Mouse (Mus musculus) limb, embryonic 14.5 days (tissue): ENCODE data around the gene Rxfp1. TPM values are rescaled to one million over a fixed set of nuclear protein-coding genes. Genes with fewer than 3 reads are reported as not detected.
A peak's percentile ranks its signal among the peaks of the same experiment; 100 is the strongest.

Experiments used
- ATAC-seq: fragments of 200-750 bp; cut with Nextera tagmentation; 2 replicates; pipeline ENCODE4 v1.8.0; 2017; ENCODE audit warnings: low read depth, moderate number of reproducible peaks, moderate TSS enrichment; ENCODE audit not compliant: low FRiP score
- DNase-seq: peaks from one replicate; pipeline ENCODE4 v3.0.0-alpha.2; 2015; ENCODE audit warnings: low spot score
- H3K27ac ChIP-seq: fragments of 300-500 bp; sonication (generic); replicated peaks from 2 replicates; pipeline ENCODE4 v1.5.1; 2014; ENCODE audit warnings: low read depth, mild to moderate bottlenecking, low read length, moderate library complexity, mixed read lengths
- H3K27me3 ChIP-seq: fragments of 300-500 bp; sonication (generic); 2 replicates; pipeline ENCODE4 v1.6.1; 2014; ENCODE audit warnings: low read length, mixed read lengths; ENCODE audit not compliant: control insufficient read depth, insufficient read depth
- H3K36me3 ChIP-seq: fragments of 300-500 bp; sonication (generic); 2 replicates; pipeline ENCODE4 v1.6.1; 2014; ENCODE audit warnings: mild to moderate bottlenecking, low read length, moderate library complexity, mixed read lengths; ENCODE audit not compliant: control insufficient read depth, insufficient read depth
- H3K4me1 ChIP-seq: fragments of 300-500 bp; sonication (generic); 2 replicates; pipeline ENCODE4 v1.6.1; 2014; ENCODE audit warnings: antibody characterized with exemption, low read length, mixed read lengths; ENCODE audit not compliant: control insufficient read depth, insufficient read depth
- H3K4me2 ChIP-seq: fragments of 300-500 bp; sonication (generic); replicated peaks from 2 replicates; pipeline ENCODE4 v1.6.1; 2014; ENCODE audit warnings: low read depth, mild to moderate bottlenecking, low read length, moderate library complexity; ENCODE audit not compliant: severe bottlenecking
- H3K4me3 ChIP-seq: fragments of 300-500 bp; sonication (generic); replicated peaks from 2 replicates; pipeline ENCODE4 v1.5.1; 2014; ENCODE audit warnings: low read length
- H3K9ac ChIP-seq: fragments of 300-500 bp; sonication (generic); 2 replicates; pipeline ENCODE4 v1.6.1; 2014; ENCODE audit warnings: mild to moderate bottlenecking, low read depth, low read length, moderate library complexity; ENCODE audit not compliant: severe bottlenecking
- H3K9me3 ChIP-seq: fragments of 300-500 bp; sonication (generic); 2 replicates; pipeline ENCODE4 v1.6.1; 2016; ENCODE audit warnings: low read length; ENCODE audit not compliant: control insufficient read depth
- POLR2A ChIP-seq: fragments of 200-500 bp; IDR thresholded peaks from 2 replicates; pipeline ENCODE4 v1.8.0; 2012; ENCODE audit warnings: inconsistent platforms, mild to moderate bottlenecking, moderate library complexity, borderline replicate concordance; ENCODE audit not compliant: insufficient read depth, insufficient read length; ENCODE audit errors: extremely low read depth
- WGBS: fragments of 180-500 bp; shearing (Covaris S2); extraction: QIAGEN DNeasy Blood & Tissue Kit; methylation state at CpG from one replicate; pipeline ENCODE4 v1.1.7; 2014; 5-methylcytosine and 5-hydroxymethylcytosine counted together
- polyA plus RNA-seq, 2 experiments: library from polyadenylated mRNA; depleted of rRNA in 1 of 2; stranded (reverse) in 1 of 2; unstranded in 1 of 2; fragments of >200 nt; fragmentation: Nextera tagmentation in 1 of 2; extraction: Ambion mirVana in 1 of 2; gene quantifications; 2 replicates each; pipeline versions ENCODE4 v1.2.1 to v1.2.3; 2012 to 2014

The Rxfp1 gene
- polyA plus RNA-seq, 2 experiments, result 0.08 to 1.0 TPM

DNA sequence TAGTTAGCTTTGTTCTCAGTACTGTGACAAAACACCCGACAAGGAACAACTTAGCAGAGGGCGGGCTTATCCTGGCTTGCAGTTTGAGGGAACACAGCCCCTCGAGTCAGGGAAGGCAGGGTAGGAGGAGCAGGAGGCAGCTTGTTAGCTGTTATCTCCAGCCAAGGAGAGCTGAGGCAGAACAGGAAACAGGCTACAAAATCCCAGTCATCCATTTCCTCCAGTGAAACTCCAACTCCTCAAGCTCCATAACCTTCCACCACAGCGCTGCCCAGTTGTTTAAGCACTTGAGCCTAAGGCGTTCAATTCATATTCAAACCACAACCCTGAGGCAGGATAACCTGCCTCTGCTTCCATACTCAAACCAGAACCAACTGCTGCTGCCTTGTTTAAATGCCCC, 63.0 kb downstream of the Rxfp1 start:
- no peaks in the 10 kb centered on the region for H3K4me1 ChIP-seq
- no peak overlapping the region for H3K27ac ChIP-seq
- no peak overlapping the region for H3K4me2 ChIP-seq
- ATAC-seq (no peak), DNase-seq (no peak)
- no peaks in the 10 kb centered on the region for H3K36me3 ChIP-seq
- H3K27me3 ChIP-seq, result no peaks in the 10 kb centered on the region
- 84% methylated on average over 5 of the region's 5 CpGs for WGBS
- no peak for TF ChIP-seq POLR2A
- H3K9ac ChIP-seq, result no peak overlapping the region
- H3K9me3 ChIP-seq, result no peaks in the 10 kb centered on the region
- no peak overlapping the region for H3K4me3 ChIP-seq

GRCm38 (mm10) chr3:79673082-79673481, 64.6 kb downstream of the Rxfp1 start:
- TF ChIP-seq POLR2A, result no peak
- 7% methylated on average over 4 of the region's 4 CpGs for whole genome bisulfite sequencing
- no peaks in the 10 kb centered on the region for H3K27me3 ChIP-seq
- no peak overlapping the region for H3K27ac ChIP-seq
- no peak overlapping the region for H3K4me2 ChIP-seq
- no peaks in the 10 kb centered on the region for H3K9me3 ChIP-seq
- ATAC-seq, result no peak; the same call in 1 of the 2 replicates
- no peak overlapping the region for H3K9ac ChIP-seq
- no peak overlapping the region for H3K4me3 ChIP-seq
- no peaks in the 10 kb centered on the region for H3K4me1 ChIP-seq
- DNase-seq, result peak; percentile 68
- no peaks in the 10 kb centered on the region for H3K36me3 ChIP-seq

GRCm38 (mm10) chr3:79672188-79672587, 65.5 kb downstream of the Rxfp1 start:
- no peaks in the 10 kb centered on the region for H3K4me1 ChIP-seq
- ATAC-seq (0 out of 2 replicates have a peak, but pooled peaks have one; percentile 30), DNase-seq (peak; percentile 3)
- no peak overlapping the region for H3K27ac ChIP-seq
- no peak overlapping the region for H3K4me2 ChIP-seq
- H3K27me3 ChIP-seq, result no peaks in the 10 kb centered on the region
- H3K4me3 ChIP-seq, result no peak overlapping the region
- WGBS, result 56% methylated on average over 16 of the region's 16 CpGs
- H3K9ac ChIP-seq, result no peak overlapping the region
- TF ChIP-seq POLR2A, result no peak
- no peaks in the 10 kb centered on the region for H3K36me3 ChIP-seq
- H3K9me3 ChIP-seq, result no peaks in the 10 kb centered on the region

- WGBS, result 77% methylated on average over 7 of the region's 7 CpGs
- Histone ChIP-seq H3K27ac (no peak overlapping the region), H3K4me2 (no peak overlapping the region), H3K4me1 (no peaks in the 10 kb centered on the region), H3K27me3 (no peaks in the 10 kb centered on the region), H3K4me3 (no peak overlapping the region), H3K36me3 (no peaks in the 10 kb centered on the region), H3K9me3 (no peaks in the 10 kb centered on the region), H3K9ac (no peak overlapping the region)
- ATAC-seq, result no peak
- TF ChIP-seq POLR2A, result no peak
- no peak for DNase-seq
Observed at GRCm38 (mm10) chr3:79670556-79670955, 67.1 kb downstream of the Rxfp1 start.

- H3K9me3 ChIP-seq, result no peaks in the 10 kb centered on the region
- no peak overlapping the region for H3K9ac ChIP-seq
- peak; percentile 44; the same call in 1 of the 2 replicates for ATAC-seq
- H3K36me3 ChIP-seq, result no peaks in the 10 kb centered on the region
- DNase-seq, result peak; percentile 67
- 41% methylated on average over 9 of the region's 9 CpGs for WGBS
- no peaks in the 10 kb centered on the region for H3K27me3 ChIP-seq
- no peak overlapping the region for H3K4me3 ChIP-seq
- H3K4me2 ChIP-seq, result no peak overlapping the region
- no peak overlapping the region for H3K27ac ChIP-seq
- H3K4me1 ChIP-seq, result no peaks in the 10 kb centered on the region
- no peak for TF ChIP-seq POLR2A
Observed at GRCm38 (mm10) chr3:79664787-79665408, 72.8 kb downstream of the Rxfp1 start.

DNA sequence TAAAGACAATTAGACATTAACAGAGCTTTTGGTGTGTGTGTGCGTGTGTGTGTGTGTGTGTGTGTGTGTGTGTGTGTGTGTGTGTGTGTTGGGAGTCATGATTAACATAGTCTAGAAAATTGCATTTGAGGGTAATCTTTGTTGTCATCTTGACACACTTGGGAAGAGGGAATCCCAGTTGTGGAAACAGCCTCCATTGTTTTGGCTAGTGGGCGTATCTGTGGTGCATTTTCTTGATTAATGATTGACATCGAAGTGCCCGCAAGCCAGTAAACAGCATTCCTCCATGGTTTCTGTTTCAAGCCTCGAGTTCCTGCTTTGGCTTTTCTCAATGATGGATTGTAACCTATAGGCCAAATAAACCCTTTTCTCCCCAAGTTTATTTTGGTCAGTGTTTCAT, 81.0 kb downstream of the Rxfp1 start:
- no peaks in the 10 kb centered on the region for H3K9me3 ChIP-seq
- H3K36me3 ChIP-seq, result no peaks in the 10 kb centered on the region
- H3K27me3 ChIP-seq, result no peaks in the 10 kb centered on the region
- H3K4me3 ChIP-seq, result no peak overlapping the region
- H3K9ac ChIP-seq, result no peak overlapping the region
- no peak overlapping the region for H3K27ac ChIP-seq
- TF ChIP-seq POLR2A, result no peak
- WGBS, result 80% methylated on average over 5 of the region's 5 CpGs
- no peaks in the 10 kb centered on the region for H3K4me1 ChIP-seq
- ATAC-seq (no peak), DNase-seq (no peak)
- no peak overlapping the region for H3K4me2 ChIP-seq
